ENCODE assay signal across 8 mouse cellular contexts in the genomic region with DNA sequence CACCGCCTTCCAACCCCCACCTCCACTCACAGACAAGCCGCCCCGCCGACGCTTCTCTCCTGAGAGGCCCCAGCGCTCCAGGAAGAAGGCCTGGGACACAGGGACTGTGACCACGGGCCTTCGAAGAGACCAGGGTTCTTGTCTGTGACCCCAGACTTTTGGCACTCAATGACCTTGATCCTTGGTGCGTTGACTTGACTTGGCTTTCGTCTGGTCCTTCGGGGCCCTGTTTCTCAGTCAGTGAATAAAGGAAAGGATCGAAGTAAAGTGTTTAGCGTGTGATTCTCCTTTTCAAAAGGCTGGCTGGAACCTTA.
DNase-seq lines count a peak whose midpoint lies in the region; ATAC-seq and TF ChIP-seq lines count a peak whose summit lies in the region.

No protein-coding gene starts in this region.

- peak; percentile 21 for DNase-seq in embryo, embryonic 10.5 days (ENCODE audit: low spot score)
- DNase-seq in embryo, embryonic 11 days, result no peak
- peak; percentile 57 for DNase-seq in liver, embryonic 11.5 days (ENCODE audit: low spot score)
- DNase-seq in stomach, postnatal 0 days (ENCODE audit: low spot score), result no peak
- DNase-seq in frontal cortex, postnatal 36 days (ENCODE audit: low spot score in 2 of 2), result no peak
- DNase-seq in natural killer cell, adult 2 months (ENCODE audit: low spot score in 2 of 2), result no peak

- 5% methylated on average over 12 of the region's 13 CpGs for WGBS in liver, embryonic 11.5 days
- 5% methylated on average over 13 of the region's 13 CpGs for WGBS in stomach, postnatal 0 days

- no peak for TF ChIP-seq CTCF in stomach, postnatal 0 days (IDR thresholded peaks at IDR 0.05; ENCODE audit: low read depth)

- ATAC-seq in megakaryocyte, adult 5-6 weeks (ENCODE audit: poor library complexity, severe bottlenecking), result no peak
- ATAC-seq in liver, embryonic 11.5 days (replicated peaks; ENCODE audit: low FRiP score), result no peak
- ATAC-seq in stomach, postnatal 0 days (ENCODE audit: low FRiP score, low TSS enrichment), result no peak

- H3K9ac ChIP-seq in liver, embryonic 11.5 days (ENCODE audit: low read depth, low read length), result peak overlapping the region; percentile 62; the same call in 1 of the 2 replicates
- no peak overlapping the region for H3K9ac ChIP-seq in stomach, postnatal 0 days (ENCODE audit: low read length)

- no peak for TF ChIP-seq EP300 in stomach, postnatal 0 days (optimal IDR thresholded peaks at IDR 0.05)

- H3K36me3 ChIP-seq in megakaryocyte, embryonic 14.5 days (replicated peaks; ENCODE audit: low read length), result no peaks in the 10 kb centered on the region
- no peaks in the 10 kb centered on the region for H3K36me3 ChIP-seq in liver, embryonic 11.5 days (ENCODE audit: control insufficient read depth, insufficient read depth, low read length)
- H3K36me3 ChIP-seq in stomach, postnatal 0 days (ENCODE audit: control insufficient read depth, insufficient read depth, low read length), result no peaks in the 10 kb centered on the region

- H3K4me2 ChIP-seq in liver, embryonic 11.5 days, result peak overlapping the region; percentile 87
- peak overlapping the region; percentile 79 for H3K4me2 ChIP-seq in stomach, postnatal 0 days (replicated peaks; ENCODE audit: low read depth)

- peaks cover 33% of the 10 kb centered on the region for H3K4me1 ChIP-seq in megakaryocyte, embryonic 14.5 days
- H3K4me1 ChIP-seq in liver, embryonic 11.5 days (replicated peaks; ENCODE audit: control insufficient read depth, insufficient read depth, low read length), result peaks cover 20% of the 10 kb centered on the region
- no peaks in the 10 kb centered on the region for H3K4me1 ChIP-seq in stomach, postnatal 0 days (replicated peaks; ENCODE audit: control insufficient read depth, insufficient read depth)

- peak overlapping the region; percentile 94 for H3K4me3 ChIP-seq in megakaryocyte, embryonic 14.5 days (replicated peaks)
- peak overlapping the region; percentile 52 for H3K4me3 ChIP-seq in liver, embryonic 11.5 days (ENCODE audit: low read depth, low read length)
- peak overlapping the region; percentile 46; the same call in 1 of the 2 replicates for H3K4me3 ChIP-seq in stomach, postnatal 0 days (ENCODE audit: low read depth, low read length)

- peaks cover 82% of the 10 kb centered on the region for H3K27me3 ChIP-seq in megakaryocyte, embryonic 14.5 days (replicated peaks)
- H3K27me3 ChIP-seq in liver, embryonic 11.5 days (replicated peaks; ENCODE audit: control insufficient read depth, insufficient read depth, low read length), result peaks cover 94% of the 10 kb centered on the region
- no peaks in the 10 kb centered on the region for H3K27me3 ChIP-seq in stomach, postnatal 0 days (ENCODE audit: control insufficient read depth, insufficient read depth, low read length)

- 0 out of 2 replicates have a peak, but pooled peaks cover 7% of the 10 kb centered on the region for H3K9me3 ChIP-seq in megakaryocyte, embryonic 14.5 days
- no peaks in the 10 kb centered on the region for H3K9me3 ChIP-seq in liver, embryonic 11.5 days (ENCODE audit: control insufficient read depth, low read length)
- H3K9me3 ChIP-seq in stomach, postnatal 0 days (ENCODE audit: control insufficient read depth, low read length), result no peaks in the 10 kb centered on the region

- peak overlapping the region; percentile 73 for H3K27ac ChIP-seq in liver, embryonic 11.5 days (ENCODE audit: low read depth, low read length)
- H3K27ac ChIP-seq in stomach, postnatal 0 days (replicated peaks), result peak overlapping the region; percentile 94

Comparison
In these comparisons a context has a peak if more than half of its experiments do, and no peak if none do; other contexts are left out.
1. DNase-seq: peak in embryo, embryonic 10.5 days (single experiment) and liver, embryonic 11.5 days (single experiment); none in embryo, embryonic 11 days (single experiment), stomach, postnatal 0 days (single experiment), frontal cortex, postnatal 36 days (0 of 2) and natural killer cell, adult 2 months (0 of 2).
2. Peak in every context shown above with its lines, with median percentiles within 50 percentile points of each other: H3K4me3 ChIP-seq.